Comparison of ENCODE assay signal across 9 mouse cellular contexts in genomic region chr3:9960696-9961095, GRCm38 (mm10).
A peak's percentile ranks its signal among the peaks of the same experiment; 100 is the strongest.
DNase-seq lines count a peak whose midpoint lies in the region; ATAC-seq and TF ChIP-seq lines count a peak whose summit lies in the region.
"Had no signal": no experiment of that assay in that cellular context is flagged by ENCODE, and none has a peak within 500 bp of the region (broad histone marks: within the 10 kb centered on the region; RNA-seq: fewer than 3 reads in every experiment).

No protein-coding gene starts in this region.

- no peak for DNase-seq in gastrocnemius, adult 2 months
- no peak for DNase-seq in gastrocnemius, postnatal 36 days
- DNase-seq in midbrain, embryonic 14.5 days = peak; percentile 68
- peak; percentile 38 for DNase-seq in kidney, adult 9 months
- DNase-seq in lung, postnatal 14 days = peak; percentile 57
- no peak for DNase-seq in urinary bladder, adult 18-20 months (ENCODE audit: low spot score in 2 of 2)

- peak; percentile 38 for TF ChIP-seq CTCF in gastrocnemius, adult 2 months (IDR thresholded peaks at IDR 0.05)

- no peaks in the 10 kb centered on the region for H3K27me3 ChIP-seq in midbrain, embryonic 14.5 days (ENCODE audit: control insufficient read depth, insufficient read depth, low read length)
- H3K27me3 ChIP-seq in midbrain, embryonic 15.5 days (replicated peaks) = no peaks in the 10 kb centered on the region

- H3K9me3 ChIP-seq in midbrain, embryonic 14.5 days (ENCODE audit: control insufficient read depth, low read length) = no peaks in the 10 kb centered on the region
- no peaks in the 10 kb centered on the region for H3K9me3 ChIP-seq in midbrain, embryonic 15.5 days

- H3K27ac ChIP-seq in gastrocnemius, adult 2 months = no peak overlapping the region
- no peak overlapping the region for H3K27ac ChIP-seq in midbrain, embryonic 14.5 days (replicated peaks; ENCODE audit: low read depth, low read length)
- no peak overlapping the region for H3K27ac ChIP-seq in midbrain, embryonic 15.5 days

- H3K4me1 ChIP-seq in midbrain, embryonic 14.5 days (ENCODE audit: control insufficient read depth, insufficient read depth, low read length) = no peaks in the 10 kb centered on the region
- no peaks in the 10 kb centered on the region for H3K4me1 ChIP-seq in midbrain, embryonic 15.5 days

- intact Hi-C loops in gastrocnemius, adult 2 months (cut with DNase I) = no loop called here
- intact Hi-C loops in gastrocnemius, postnatal 36 days (cut with DNase I) = no loop called here

- H3K4me2 ChIP-seq in midbrain, embryonic 14.5 days (ENCODE audit: low read length) = no peak overlapping the region
- no peak overlapping the region for H3K4me2 ChIP-seq in midbrain, embryonic 15.5 days

- H3K36me3 ChIP-seq in midbrain, embryonic 14.5 days (ENCODE audit: control insufficient read depth, insufficient read depth, low read length) = no peaks in the 10 kb centered on the region
- H3K36me3 ChIP-seq in midbrain, embryonic 15.5 days (replicated peaks) = no peaks in the 10 kb centered on the region

- ATAC-seq in midbrain, embryonic 14.5 days (ENCODE audit: low FRiP score, low TSS enrichment) = no peak
- no peak for ATAC-seq in midbrain, embryonic 15.5 days (replicated peaks)
- ATAC-seq in activated CD4-positive, CD25-positive, alpha-beta regulatory T cell, adult 4 months = no peak
- ATAC-seq: Patski had no signal

- H3K4me3 ChIP-seq in gastrocnemius, adult 2 months = no peak overlapping the region
- no peak overlapping the region for H3K4me3 ChIP-seq in midbrain, embryonic 14.5 days (replicated peaks; ENCODE audit: low read depth, low read length)
- no peak overlapping the region for H3K4me3 ChIP-seq in midbrain, embryonic 15.5 days

- H3K9ac ChIP-seq in midbrain, embryonic 14.5 days (replicated peaks; ENCODE audit: low read length) = no peak overlapping the region
- H3K9ac ChIP-seq in midbrain, embryonic 15.5 days = no peak overlapping the region

- WGBS in midbrain, embryonic 14.5 days = 46% methylated on average over 7 of the region's 7 CpGs
- WGBS in midbrain, embryonic 15.5 days = 45% methylated on average over 7 of the region's 7 CpGs

Comparison
In these comparisons a context has a peak if more than half of its experiments do, and no peak if none do; other contexts are left out.
1. DNase-seq: peak in midbrain, embryonic 14.5 days (single experiment), kidney, adult 9 months (single experiment) and lung, postnatal 14 days (single experiment); none in gastrocnemius, adult 2 months (single experiment), gastrocnemius, postnatal 36 days (0 of 2) and urinary bladder, adult 18-20 months (0 of 2).